Mouse (Mus musculus) thymus, postnatal 4 days (tissue): ENCODE results near the gene Elf3.
"Not testable (repeated sequence)": the region's sequence is repeated elsewhere in the genome, so short reads cannot be mapped to it uniquely, and the experiment has no call there.

ENCODE experiments used
- DNase-seq: peaks from one replicate; pipeline ENCODE4 v3.0.0; 2021

Elf3 gene

DNA sequence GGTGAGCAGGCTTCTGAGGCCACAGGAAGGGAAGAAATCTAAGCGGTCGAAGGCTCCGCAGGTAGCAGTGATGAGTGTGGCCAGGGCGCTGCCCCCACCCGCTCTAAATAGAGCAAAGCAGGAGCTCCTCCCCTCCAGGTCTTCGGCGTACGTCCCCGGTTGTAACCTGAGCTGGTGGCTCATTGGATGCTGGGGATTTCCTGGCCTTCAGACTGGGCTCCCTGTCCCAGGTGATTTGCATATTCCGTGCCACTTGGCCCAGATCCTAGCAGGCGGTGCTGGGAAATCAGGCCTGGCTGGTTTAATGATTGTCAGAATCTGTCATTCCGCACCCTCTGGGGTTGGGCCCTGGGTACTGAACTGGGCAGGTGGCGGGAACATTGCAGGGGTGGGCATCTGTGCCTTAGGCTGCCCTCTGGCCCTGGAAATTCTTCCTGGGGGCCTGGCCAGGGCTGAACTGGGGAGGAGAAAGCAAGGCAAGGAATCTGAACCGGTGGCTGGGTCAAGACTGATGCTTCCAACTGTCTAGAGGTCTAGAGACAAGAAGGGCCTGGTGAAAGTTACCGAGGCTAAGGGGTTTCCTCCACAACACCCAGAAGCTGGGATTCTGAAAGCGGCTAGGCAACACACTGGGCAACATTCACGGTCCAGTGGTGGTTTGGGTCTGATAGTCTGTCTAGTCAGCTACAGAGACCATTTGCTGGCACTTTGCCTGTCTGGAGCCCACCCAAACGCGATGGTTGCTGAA lies at the start of gene Elf3:
Gene Elf3, minus strand, starts transcription at position 189 of the 748 bp plus-strand sequence.
- DNase-seq, result no peak

DNA sequence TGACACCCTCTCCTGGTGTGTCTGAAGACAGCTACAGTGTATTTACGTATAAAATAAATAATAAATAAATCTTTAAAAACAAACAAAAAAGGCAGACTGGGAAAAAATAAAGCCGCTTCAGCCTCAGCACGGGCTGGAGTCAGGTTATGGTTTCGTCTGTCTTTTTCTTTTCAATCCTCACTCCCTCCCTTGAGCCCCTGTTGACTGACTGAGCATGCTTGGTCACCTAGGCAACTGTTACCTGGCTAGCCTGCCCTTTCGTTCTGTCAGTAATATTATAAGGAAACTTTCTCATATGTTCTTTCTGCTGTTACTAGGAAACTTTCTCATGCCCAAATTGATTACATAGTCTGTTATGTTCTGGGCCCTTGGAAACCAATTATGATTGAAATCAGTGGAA lies 32.5 kb upstream of the Elf3 start:
- DNase-seq, result no peak

GRCm38 (mm10) chr1:135286311-135286710 lies 27.9 kb upstream of the Elf3 start:
- no peak for DNase-seq

GRCm38 (mm10) chr1:135283826-135284291 lies 25.5 kb upstream of the Elf3 start, which contains the start of gene Rnpep:
Rnpep (minus strand) TSS chr1:135284084.
- DNase-seq, result peak; percentile 81

DNA sequence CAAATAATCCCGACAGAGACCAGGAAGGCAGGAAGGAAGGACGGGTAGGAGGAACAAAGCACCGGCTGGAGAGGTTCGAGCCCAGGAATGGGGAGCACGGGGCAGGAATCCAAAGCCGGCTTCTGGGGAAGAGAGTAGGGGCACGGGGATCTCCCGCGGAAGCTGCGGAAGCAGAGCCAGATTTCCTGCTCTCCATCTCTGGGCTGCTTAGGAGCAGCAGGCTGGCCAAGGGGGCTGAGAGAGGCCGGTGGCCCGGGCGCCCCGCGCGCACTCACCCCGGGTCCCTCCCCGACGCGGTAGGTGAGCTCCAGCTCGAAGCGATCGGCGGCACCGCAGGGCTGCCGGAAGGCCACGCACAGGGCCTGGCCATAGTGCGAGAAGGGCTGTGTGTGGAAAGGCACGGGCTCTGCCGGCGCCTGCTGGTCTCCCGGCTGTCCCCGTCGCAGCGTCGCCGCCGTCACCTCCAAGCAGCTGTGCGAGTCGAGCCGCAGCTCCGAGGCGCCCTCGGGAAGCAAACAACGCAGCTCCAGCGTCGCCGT lies 25.0 kb upstream of the Elf3 start:
- DNase-seq, result peak; percentile 70

DNA sequence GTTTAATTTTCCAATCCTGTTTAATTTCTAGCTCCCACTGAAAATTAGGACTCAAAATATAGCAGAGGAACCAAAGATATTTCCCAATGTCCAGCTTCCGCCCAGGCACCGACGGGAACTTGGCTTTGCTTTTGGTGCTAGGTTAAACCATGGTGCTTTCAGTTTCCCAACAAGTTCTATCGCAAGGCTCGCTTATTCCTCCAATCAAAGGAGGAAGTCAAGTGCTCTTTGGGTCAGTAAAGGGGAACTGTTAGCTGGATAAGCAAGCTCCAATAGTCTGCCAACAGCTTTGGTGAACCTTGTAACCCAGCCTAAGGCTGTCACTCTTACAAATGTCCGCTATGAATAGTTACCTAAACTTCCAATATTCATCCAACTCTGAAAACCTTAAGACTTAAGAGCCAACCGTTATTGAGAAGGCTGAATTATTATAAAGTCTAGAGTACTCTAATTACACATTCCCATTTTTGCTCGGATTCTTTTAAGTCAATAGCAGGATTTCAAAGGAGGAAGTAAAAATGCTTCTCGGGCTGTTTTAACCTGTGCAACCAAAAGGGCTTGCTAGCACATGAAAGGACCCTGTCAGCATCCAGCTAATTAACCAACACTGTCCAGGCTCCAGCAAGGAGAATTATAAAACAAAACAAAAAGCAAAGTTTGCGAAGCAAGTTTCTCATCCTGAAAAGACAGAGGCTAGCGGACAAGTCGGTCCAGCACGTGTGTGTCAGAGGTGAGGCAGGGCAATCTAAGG lies 24.3 kb upstream of the Elf3 start:
- DNase-seq, result no peak

DNA sequence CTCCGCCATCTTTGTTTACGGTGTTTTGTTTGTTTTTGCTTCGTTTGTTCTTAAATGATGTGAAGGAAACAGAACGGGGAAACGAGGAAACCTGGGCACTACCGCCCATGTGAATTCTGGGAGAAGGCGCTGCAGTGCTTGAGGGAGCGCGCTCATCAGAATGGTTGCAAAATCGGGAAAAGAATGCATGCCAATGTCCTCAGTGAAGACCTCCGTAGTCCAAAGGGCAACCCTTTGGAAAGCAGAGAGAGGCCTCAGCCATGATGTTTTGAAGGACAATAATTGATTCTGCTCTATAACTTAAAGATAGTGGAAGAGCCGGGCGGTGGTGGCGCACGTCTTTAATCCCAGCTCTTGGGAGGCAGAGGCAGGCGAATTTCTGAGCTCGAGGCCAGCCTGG lies 23.5 kb upstream of the Elf3 start:
- DNase-seq, result no peak

DNA sequence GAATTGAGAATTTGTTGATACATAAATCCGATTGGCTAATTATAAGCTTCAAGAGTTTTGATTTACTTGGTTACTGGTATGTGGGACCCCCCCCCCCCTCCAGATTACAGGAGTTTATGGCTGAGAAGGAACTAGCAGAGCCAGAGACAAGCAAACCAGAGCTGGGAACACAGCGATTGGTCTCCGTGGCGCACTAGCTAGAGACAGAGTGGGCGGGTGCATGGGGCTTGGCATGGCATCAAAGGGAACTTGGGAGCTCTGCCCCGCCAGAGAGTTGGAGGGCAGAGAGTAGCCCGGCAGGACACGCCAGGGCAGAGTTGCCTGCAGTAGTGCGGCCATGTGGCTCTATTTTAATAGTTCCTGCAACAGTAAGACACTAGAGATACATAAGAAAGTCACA lies 22.3 kb upstream of the Elf3 start:
- DNase-seq, result no peak

- DNase-seq, result no peak
These were observed 13.0 kb upstream of the Elf3 start for GRCm38 (mm10) chr1:135271371-135271770.

GRCm38 (mm10) chr1:135267663-135268446 lies 9.5 kb upstream of the Elf3 start:
- DNase-seq, result peak; percentile 16

GRCm38 (mm10) chr1:135265834-135266233 lies 7.5 kb upstream of the Elf3 start:
- no peak for DNase-seq

DNA sequence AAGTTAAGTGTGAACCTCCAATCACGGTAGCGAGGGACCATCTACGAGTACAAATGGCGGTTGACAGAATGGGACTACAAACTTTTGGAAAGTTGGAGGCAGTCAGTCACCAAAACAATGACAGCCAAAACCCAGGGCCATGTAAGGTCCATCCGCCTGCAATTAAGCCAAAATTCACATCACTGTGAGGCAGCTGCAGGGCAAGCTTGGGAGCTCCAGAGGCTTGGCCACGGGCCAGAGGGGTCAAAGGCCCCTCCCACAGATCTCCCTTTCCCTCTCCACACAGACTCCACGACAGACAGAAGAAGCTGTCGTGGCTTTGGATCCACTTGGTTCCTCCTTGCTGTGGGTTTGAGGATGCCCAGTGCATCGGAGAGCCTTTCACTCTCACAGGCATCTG lies 4.9 kb upstream of the Elf3 start:
- no peak for DNase-seq

DNA sequence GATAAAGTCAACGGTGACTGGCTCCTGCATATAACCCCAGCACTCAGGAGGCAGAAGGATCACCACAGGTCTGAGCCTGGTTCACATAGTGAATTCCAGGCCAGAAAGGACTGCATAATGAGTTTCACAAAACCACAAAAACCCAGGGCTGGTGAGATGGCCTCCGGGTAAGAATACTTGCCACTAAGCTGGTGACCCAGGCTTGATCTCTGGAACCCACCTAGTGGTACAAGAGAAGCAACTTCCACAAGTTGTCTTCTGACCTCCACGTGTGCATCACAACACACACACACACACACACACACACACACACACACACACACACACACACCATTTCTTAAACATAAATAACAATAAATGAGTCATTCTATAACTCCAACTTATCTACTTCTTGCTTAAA lies 4.0 kb upstream of the Elf3 start:
- no peak for DNase-seq

- no peak for DNase-seq
These were observed 2.6 kb upstream of the Elf3 start for GRCm38 (mm10) chr1:135260931-135261330.

GRCm38 (mm10) chr1:135259128-135259436 lies 714 bp upstream of the Elf3 start:
- peak; percentile 80 for DNase-seq

GRCm38 (mm10) chr1:135256299-135256698 lies 2.1 kb downstream of the Elf3 start:
- DNase-seq, result no peak

GRCm38 (mm10) chr1:135252854-135253253 lies 5.5 kb downstream of the Elf3 start:
- no peak for DNase-seq

GRCm38 (mm10) chr1:135251405-135251804 lies 7.0 kb downstream of the Elf3 start:
- no peak for DNase-seq

- DNase-seq, result no peak
These were observed 7.7 kb downstream of the Elf3 start for GRCm38 (mm10) chr1:135250706-135251105.

DNA sequence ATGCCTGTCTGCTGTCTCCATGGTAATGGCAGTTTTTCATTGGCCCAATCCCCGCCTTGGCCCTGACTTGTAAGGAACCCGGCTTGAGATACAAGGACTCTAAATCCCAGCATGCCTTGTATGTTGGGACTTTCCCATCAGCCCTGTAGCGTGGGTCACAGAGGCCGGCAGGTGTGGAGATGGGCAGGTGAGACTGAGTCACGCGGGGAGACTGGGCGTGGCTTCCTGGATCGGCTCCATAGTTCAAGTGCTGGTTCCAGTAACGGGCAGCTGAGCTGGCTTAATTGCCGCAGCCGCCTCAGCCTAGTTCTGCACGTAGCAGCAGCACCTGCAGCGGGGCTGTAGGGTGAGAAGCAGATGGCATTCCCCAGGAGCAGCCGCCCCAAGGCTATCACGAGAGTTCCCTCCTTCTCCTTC lies 9.9 kb downstream of the Elf3 start:
- DNase-seq, result peak; percentile 21

DNA sequence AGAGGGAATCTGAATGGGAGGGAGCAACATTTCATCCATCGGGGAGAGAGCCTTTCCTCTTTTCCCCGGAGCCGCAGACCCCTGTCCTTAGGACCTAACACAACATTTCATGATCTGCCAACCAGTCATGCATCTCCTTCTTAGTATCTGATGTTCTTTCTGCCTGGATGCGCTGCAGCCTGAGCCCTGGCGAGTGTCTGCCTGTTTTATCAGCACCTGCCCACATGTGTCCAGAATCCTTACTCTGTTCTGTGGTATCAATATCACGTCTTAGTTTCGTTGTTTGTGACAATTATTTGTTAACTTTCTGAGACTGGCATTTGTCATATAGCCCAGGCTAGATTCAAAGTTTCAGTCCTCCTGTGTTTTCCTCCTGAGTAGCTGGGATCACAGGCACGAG lies 14.4 kb downstream of the Elf3 start:
- no peak for DNase-seq

DNA sequence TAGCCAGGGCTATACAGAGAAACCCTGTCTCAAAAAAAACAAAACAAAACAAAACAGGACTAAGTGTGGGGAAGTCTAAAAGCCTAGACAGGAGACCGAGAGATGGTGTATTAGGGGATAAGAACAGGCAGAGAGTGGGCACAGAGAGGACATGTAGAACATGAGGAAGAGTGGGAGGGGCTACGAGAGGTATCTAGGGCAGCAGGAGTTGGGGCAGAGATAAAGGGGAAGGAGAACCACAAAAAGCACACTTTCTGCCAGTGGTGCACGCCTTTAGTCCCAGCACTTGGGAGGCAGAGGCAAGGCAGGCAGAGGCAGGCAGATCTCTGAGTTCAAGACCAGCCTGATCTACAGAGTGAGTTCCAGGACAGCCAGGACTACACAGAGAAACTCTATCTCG lies 18.2 kb downstream of the Elf3 start:
- not testable (repeated sequence) for DNase-seq

GRCm38 (mm10) chr1:135237131-135237851 lies 21.1 kb downstream of the Elf3 start:
- DNase-seq, result no peak
